Mouse (Mus musculus) midbrain, embryonic 13.5 days (tissue): ENCODE results near the gene Olfr1436. TPM values are rescaled to one million over a fixed set of nuclear protein-coding genes. Genes with fewer than 3 reads are reported as not detected.
"Not testable (repeated sequence)": the region's sequence is repeated elsewhere in the genome, so short reads cannot be mapped to it uniquely, and the experiment has no call there.

Experiments
- ATAC-seq: fragments of 200-750 bp; cut with Nextera tagmentation; 2 replicates; pipeline ENCODE4 v1.8.0; 2017; ENCODE audit warnings: mild to moderate bottlenecking, moderate TSS enrichment, moderate library complexity
- H3K27ac ChIP-seq: fragments of 300-500 bp; sonication (generic); 2 replicates; pipeline ENCODE4 v1.5.1; 2015; ENCODE audit warnings: inconsistent platforms, mild to moderate bottlenecking, moderate library complexity
- H3K27me3 ChIP-seq: fragments of 300-500 bp; sonication (generic); 2 replicates; pipeline ENCODE4 v1.6.1; 2015; ENCODE audit warnings: mild to moderate bottlenecking, inconsistent platforms
- H3K36me3 ChIP-seq: fragments of 300-500 bp; sonication (generic); 2 replicates; pipeline ENCODE4 v1.6.1; 2015; ENCODE audit warnings: mild to moderate bottlenecking, inconsistent platforms
- H3K4me1 ChIP-seq: fragments of 300-500 bp; sonication (generic); replicated peaks from 2 replicates; pipeline ENCODE4 v1.6.1; 2015; ENCODE audit warnings: inconsistent platforms
- H3K4me2 ChIP-seq: fragments of 300-500 bp; sonication (generic); replicated peaks from 2 replicates; pipeline ENCODE4 v1.6.1; 2015; ENCODE audit warnings: moderate library complexity, mild to moderate bottlenecking, inconsistent platforms
- H3K4me3 ChIP-seq: fragments of 300-500 bp; sonication (generic); replicated peaks from 2 replicates; pipeline ENCODE4 v1.5.1; 2015; ENCODE audit warnings: mild to moderate bottlenecking, inconsistent platforms
- H3K9ac ChIP-seq: fragments of 300-500 bp; sonication (generic); replicated peaks from 2 replicates; pipeline ENCODE4 v1.6.1; 2015; ENCODE audit warnings: mild to moderate bottlenecking, inconsistent platforms
- H3K9me3 ChIP-seq: fragments of 300-500 bp; sonication (generic); 2 replicates; pipeline ENCODE4 v1.6.1; 2016; ENCODE audit warnings: mild to moderate bottlenecking, inconsistent platforms
- WGBS: fragments of 180-500 bp; shearing (Covaris S2); methylation state at CpG from one replicate; pipeline ENCODE4 v1.1.7; 2015; 5-methylcytosine and 5-hydroxymethylcytosine counted together
- polyA plus RNA-seq: library from polyadenylated mRNA; unstranded; fragments of >200 nt; fragmentation: Nextera tagmentation; extraction: Ambion mirVana; gene quantifications from 2 replicates; pipeline ENCODE4 v1.2.1, GENCODE M21; 2015

The Olfr1436 gene
- not detected in 2 replicates for polyA plus RNA-seq

DNA sequence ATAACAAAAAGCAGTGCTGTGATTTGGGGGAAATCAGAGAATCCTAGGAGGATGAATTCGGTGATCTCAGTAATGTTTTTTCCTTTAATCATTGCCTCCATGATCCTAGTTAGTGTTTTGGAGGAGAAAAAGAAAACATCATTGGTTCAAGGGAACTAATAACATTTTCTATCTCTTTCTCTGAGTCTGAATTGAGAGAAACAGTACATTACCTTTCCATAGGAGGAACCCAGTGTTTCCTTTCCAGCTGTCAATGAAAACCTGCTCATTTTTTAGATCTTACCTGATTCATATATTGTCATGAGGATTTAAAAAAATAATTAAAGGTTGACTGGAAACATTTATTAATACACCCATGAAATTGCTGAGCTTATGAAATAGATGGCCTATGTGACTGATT lies at the start of gene Olfr1436:
Gene Olfr1436 (minus strand): TSS at position 101 of the 400 bp plus-strand sequence.
- H3K4me3 ChIP-seq, H3K27me3 ChIP-seq, H3K4me2 ChIP-seq, H3K9me3 ChIP-seq, H3K4me1 ChIP-seq, ATAC-seq, H3K27ac ChIP-seq, H3K36me3 ChIP-seq, H3K9ac ChIP-seq: not testable (repeated sequence)
- 69% methylated on average over 1 of the region's 1 CpGs for WGBS

- Histone ChIP-seq H3K27me3 (no peaks in the 10 kb centered on the region), H3K9me3 (no peaks in the 10 kb centered on the region), H3K4me1 (no peaks in the 10 kb centered on the region), H3K9ac (no peak within 1 kb of the TSS), H3K27ac (no peak within 1 kb of the TSS), H3K4me3 (no peak within 1 kb of the TSS), H3K4me2 (no peak within 1 kb of the TSS), H3K36me3 (no peaks in the 10 kb centered on the region)
- WGBS, result 89% methylated on average over 3 of the region's 3 CpGs
- ATAC-seq, result no peak
These were observed 36.9 kb upstream of the Olfr1436 start, which contains the start of gene Olfr1438-ps1 for GRCm38 (mm10) chr19:12335810-12336209. Gene Olfr1438-ps1, minus strand, starts transcription at chr19:12335910.

GRCm38 (mm10) chr19:12325001-12325400 lies 26.1 kb upstream of the Olfr1436 start, which contains the start of gene Olfr1437:
Gene Olfr1437, minus strand, starts transcription at chr19:12325101.
- no peak within 1 kb of the TSS for H3K9ac ChIP-seq
- ATAC-seq, result no peak
- no peaks in the 10 kb centered on the region for H3K9me3 ChIP-seq
- no peak within 1 kb of the TSS for H3K27ac ChIP-seq
- H3K4me2 ChIP-seq, result no peak within 1 kb of the TSS
- H3K27me3 ChIP-seq, result no peaks in the 10 kb centered on the region
- no peak within 1 kb of the TSS for H3K4me3 ChIP-seq
- WGBS, result 81% methylated on average over 2 of the region's 2 CpGs
- H3K4me1 ChIP-seq, result no peaks in the 10 kb centered on the region
- H3K36me3 ChIP-seq, result no peaks in the 10 kb centered on the region

DNA sequence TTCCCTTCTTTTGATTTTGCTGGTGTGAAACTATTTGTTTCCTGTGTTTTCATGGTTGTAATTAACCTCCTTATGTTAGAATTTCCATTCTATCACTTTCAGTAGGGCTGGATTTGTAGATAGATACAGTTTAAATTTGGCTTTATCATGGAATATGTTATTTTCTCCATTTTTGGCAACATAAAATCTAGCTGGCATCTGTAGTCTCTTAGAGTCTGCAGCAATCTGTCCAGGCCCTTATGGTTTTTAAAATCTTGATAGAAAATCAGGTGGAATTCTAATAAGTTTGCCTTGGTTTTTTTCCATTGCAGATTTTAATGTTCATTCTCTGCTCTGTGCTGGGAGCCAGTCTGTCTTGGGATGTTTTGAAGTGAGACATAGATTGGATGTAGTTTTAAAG lies 6.0 kb downstream of the Olfr1436 start:
- Histone ChIP-seq H3K9me3 (no peaks in the 10 kb centered on the region), H3K36me3 (no peaks in the 10 kb centered on the region), H3K4me2 (no peak overlapping the region), H3K4me1 (no peaks in the 10 kb centered on the region), H3K9ac (no peak overlapping the region), H3K27me3 (no peaks in the 10 kb centered on the region), H3K4me3 (no peak overlapping the region), H3K27ac (no peak overlapping the region)
- ATAC-seq, result no peak

GRCm38 (mm10) chr19:12279554-12279953 lies 19.4 kb downstream of the Olfr1436 start, which contains the start of gene Olfr1434:
Gene Olfr1434, plus strand, starts transcription at chr19:12279854.
- Histone ChIP-seq H3K4me1 (no peaks in the 10 kb centered on the region), H3K4me2 (no peak within 1 kb of the TSS), H3K36me3 (no peaks in the 10 kb centered on the region), H3K27ac (no peak within 1 kb of the TSS), H3K4me3 (no peak within 1 kb of the TSS), H3K9ac (no peak within 1 kb of the TSS), H3K9me3 (no peaks in the 10 kb centered on the region), H3K27me3 (no peaks in the 10 kb centered on the region)
- WGBS, result 84% methylated on average over 2 of the region's 2 CpGs
- no peak for ATAC-seq

DNA sequence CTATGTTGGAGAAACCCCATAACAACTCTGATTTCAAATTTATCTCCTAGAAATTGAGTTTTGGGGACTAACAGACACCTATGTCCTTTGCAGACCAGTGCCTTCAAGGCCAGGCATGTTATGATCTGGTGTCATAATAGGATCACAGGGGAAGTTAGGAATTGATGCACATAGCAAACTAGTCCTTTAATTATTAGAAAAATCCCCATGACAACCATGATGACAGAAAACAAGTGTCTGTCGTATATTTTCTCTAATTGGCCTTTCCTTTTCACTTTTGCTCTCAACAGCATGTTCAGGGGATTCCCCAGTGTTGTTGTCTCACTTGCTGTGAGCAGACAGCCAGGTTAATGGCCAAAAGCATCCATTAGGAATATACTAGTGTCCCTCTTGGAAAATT lies 38.2 kb downstream of the Olfr1436 start, which contains the start of gene Olfr235:
Gene Olfr235 (plus strand): TSS at position 301 of the 400 bp plus-strand sequence.
- 68% methylated on average over 1 of the region's 1 CpGs for WGBS
- Histone ChIP-seq H3K9ac (no peak within 1 kb of the TSS), H3K9me3 (no peaks in the 10 kb centered on the region), H3K27ac (no peak within 1 kb of the TSS), H3K4me2 (no peak within 1 kb of the TSS), H3K4me1 (no peaks in the 10 kb centered on the region), H3K27me3 (no peaks in the 10 kb centered on the region), H3K36me3 (no peaks in the 10 kb centered on the region), H3K4me3 (no peak within 1 kb of the TSS)
- no peak for ATAC-seq

Other genes with a start within 250 kb of the Olfr1436 start
- gene Olfr1424, start 236.4 kb downstream of the Olfr1436 start, polyA plus RNA-seq, result not detected in 2 replicates
- not detected in 2 replicates for gene Olfr1425, start 221.4 kb downstream of the Olfr1436 start, polyA plus RNA-seq
- not detected in 2 replicates for gene Olfr1426, start 207.1 kb downstream of the Olfr1436 start, polyA plus RNA-seq
- not detected in 2 replicates for gene Olfr1427, start 195.8 kb downstream of the Olfr1436 start, polyA plus RNA-seq
- not detected in 2 replicates for gene Olfr1428, start 183.2 kb downstream of the Olfr1436 start, polyA plus RNA-seq
- gene Olfr76, start 175.9 kb downstream of the Olfr1436 start, polyA plus RNA-seq, result not detected in 2 replicates
- not detected in 2 replicates for gene Olfr1555-ps1, start 129.0 kb downstream of the Olfr1436 start, polyA plus RNA-seq
- gene Olfr1431, start 98.5 kb downstream of the Olfr1436 start, polyA plus RNA-seq, result not detected in 2 replicates
- gene Olfr1432, start 66.5 kb downstream of the Olfr1436 start, polyA plus RNA-seq, result not detected in 2 replicates
- gene Olfr262, start 57.5 kb downstream of the Olfr1436 start, polyA plus RNA-seq, result not detected in 2 replicates
- not detected in 2 replicates for gene Olfr235, start 38.1 kb downstream of the Olfr1436 start, polyA plus RNA-seq
- gene Olfr1434, start 19.3 kb downstream of the Olfr1436 start, polyA plus RNA-seq, result not detected in 2 replicates
- not detected in 2 replicates for gene Olfr1437, start 26.0 kb upstream of the Olfr1436 start, polyA plus RNA-seq
- not detected in 2 replicates for gene Olfr1438-ps1, start 36.8 kb upstream of the Olfr1436 start, polyA plus RNA-seq
- not detected in 2 replicates for gene Olfr1440, start 88.1 kb upstream of the Olfr1436 start, polyA plus RNA-seq
- not detected in 2 replicates for gene Olfr1441, start 118.3 kb upstream of the Olfr1436 start, polyA plus RNA-seq
- not detected in 2 replicates for gene Pfpl, start 128.8 kb upstream of the Olfr1436 start, polyA plus RNA-seq
- gene Mpeg1, start 161.6 kb upstream of the Olfr1436 start, polyA plus RNA-seq, result 0.54 and 0.57 TPM in 2 replicates
- gene Dtx4, start 202.3 kb upstream of the Olfr1436 start, polyA plus RNA-seq, result 36.6 and 40.7 TPM in 2 replicates
- gene Fam111a, start 246.6 kb upstream of the Olfr1436 start, polyA plus RNA-seq, result 9.5 TPM in 2 replicates